Mouse (Mus musculus) embryonic facial prominence, embryonic 15.5 days (tissue): Measurements from ENCODE around the gene 1700007K13Rik. TPM values are rescaled to one million over a fixed set of nuclear protein-coding genes. Genes with fewer than 3 reads are reported as not detected.

Experiments used
- ATAC-seq: fragments of 200-750 bp; cut with Nextera tagmentation; 2 replicates; pipeline ENCODE4 v1.8.0; 2017; ENCODE audit warnings: low read depth, moderate TSS enrichment; ENCODE audit not compliant: insufficient number of reproducible peaks, low FRiP score, low TSS enrichment
- H3K27ac ChIP-seq: fragments of 300-500 bp; sonication (generic); replicated peaks from 2 replicates; pipeline ENCODE4 v1.5.1; 2015; ENCODE audit warnings: mild to moderate bottlenecking, inconsistent platforms
- H3K27me3 ChIP-seq: fragments of 300-500 bp; sonication (generic); 2 replicates; pipeline ENCODE4 v1.6.1; 2015; ENCODE audit warnings: inconsistent platforms
- H3K36me3 ChIP-seq: fragments of 300-500 bp; sonication (generic); 2 replicates; pipeline ENCODE4 v1.6.1; 2015; ENCODE audit warnings: mild to moderate bottlenecking, inconsistent platforms
- H3K4me1 ChIP-seq: fragments of 300-500 bp; sonication (generic); 2 replicates; pipeline ENCODE4 v1.6.1; 2015; ENCODE audit warnings: inconsistent platforms
- H3K4me2 ChIP-seq: fragments of 300-500 bp; sonication (generic); replicated peaks from 2 replicates; pipeline ENCODE4 v1.6.1; 2015; ENCODE audit warnings: mild to moderate bottlenecking, inconsistent platforms
- H3K4me3 ChIP-seq: fragments of 300-500 bp; sonication (generic); replicated peaks from 2 replicates; pipeline ENCODE4 v1.5.1; 2015; ENCODE audit warnings: mild to moderate bottlenecking, inconsistent platforms
- H3K9ac ChIP-seq: fragments of 300-500 bp; sonication (generic); 2 replicates; pipeline ENCODE4 v1.6.1; 2015; ENCODE audit warnings: inconsistent platforms
- H3K9me3 ChIP-seq: fragments of 300-500 bp; sonication (generic); replicated peaks from 2 replicates; pipeline ENCODE4 v1.6.1; 2016; ENCODE audit warnings: inconsistent platforms
- WGBS: fragments of 180-500 bp; shearing (Covaris S2); methylation state at CpG from one replicate; pipeline ENCODE4 v1.1.7; 2015; 5-methylcytosine and 5-hydroxymethylcytosine counted together
- polyA plus RNA-seq: library from polyadenylated mRNA; unstranded; fragments of >200 nt; fragmentation: Nextera tagmentation; extraction: Ambion mirVana; gene quantifications from 2 replicates; pipeline ENCODE4 v1.2.1, GENCODE M21; 2015

Gene 1700007K13Rik
- polyA plus RNA-seq, 1 experiment from 2014 or later = 11.8 TPM

DNA sequence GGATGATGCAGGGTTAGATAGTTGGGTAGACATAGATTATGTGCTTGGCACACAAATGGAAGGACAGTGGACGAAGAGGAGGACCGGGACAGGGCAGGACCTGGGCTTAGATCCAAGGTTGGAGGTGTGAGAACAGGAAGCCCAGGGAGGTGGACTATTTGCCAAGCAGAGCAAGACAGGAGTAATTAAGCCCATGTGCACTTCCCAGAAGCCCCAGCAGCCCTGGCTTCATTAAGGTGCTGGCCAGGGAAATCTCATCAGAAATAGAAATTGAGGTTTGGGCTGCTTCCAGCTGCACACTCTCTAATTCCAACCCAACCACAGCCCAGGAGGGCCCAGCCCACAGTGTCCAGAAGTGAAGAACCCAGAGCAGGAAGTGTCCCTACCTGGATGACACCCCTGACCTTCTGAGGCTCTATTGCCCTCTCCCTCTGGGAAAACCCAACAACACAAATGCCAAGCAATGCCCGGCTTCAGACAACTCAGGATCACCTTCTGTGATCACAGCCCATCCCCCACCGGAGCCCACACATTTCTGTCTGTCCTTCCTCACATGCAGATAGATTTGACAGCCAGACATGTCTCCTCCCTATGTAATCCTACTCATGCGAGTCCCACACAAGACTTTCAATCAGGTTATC lies 51.9 kb downstream of the 1700007K13Rik start:
- Histone ChIP-seq H3K4me1 (peaks cover 44% of the 10 kb centered on the region), H3K9ac (no peak overlapping the region), H3K27ac (no peak overlapping the region), H3K36me3 (no peaks in the 10 kb centered on the region), H3K4me2 (no peak overlapping the region), H3K27me3 (no peaks in the 10 kb centered on the region), H3K9me3 (no peaks in the 10 kb centered on the region), H3K4me3 (no peak overlapping the region)
- WGBS = 82% methylated on average over 5 of the region's 5 CpGs
- ATAC-seq = no peak

DNA sequence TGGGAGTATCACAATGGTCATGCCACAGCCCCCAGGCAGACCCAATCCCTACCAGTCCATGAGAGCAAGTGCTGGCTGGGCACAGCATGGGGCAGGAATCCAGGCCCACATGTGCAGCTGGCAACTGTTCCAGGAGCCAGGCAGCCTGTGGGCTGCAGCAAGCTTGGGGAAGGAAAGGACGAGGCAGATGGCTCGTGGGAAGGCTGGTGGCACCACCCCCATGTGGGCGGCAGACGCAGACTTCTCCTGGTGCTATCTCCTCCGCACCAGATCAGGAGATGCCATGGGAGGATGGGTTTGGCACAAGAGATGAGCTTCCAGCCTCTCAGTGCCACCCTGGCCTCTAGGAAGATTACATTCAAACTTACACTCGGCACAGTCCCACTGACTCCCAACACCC lies 53.2 kb downstream of the 1700007K13Rik start:
- no peaks in the 10 kb centered on the region for H3K36me3 ChIP-seq
- ATAC-seq = no peak
- WGBS = 66% methylated on average over 6 of the region's 6 CpGs

More for the DNA sequence above, 53.2 kb downstream of the 1700007K13Rik start:
- H3K4me2 ChIP-seq = no peak overlapping the region
- no peak overlapping the region for H3K4me3 ChIP-seq
- H3K9me3 ChIP-seq = no peaks in the 10 kb centered on the region
- no peak overlapping the region for H3K27ac ChIP-seq
- no peak overlapping the region for H3K9ac ChIP-seq
- H3K27me3 ChIP-seq = no peaks in the 10 kb centered on the region
- H3K4me1 ChIP-seq = peaks cover 37% of the 10 kb centered on the region

Other genes starting within 250 kb of the 1700007K13Rik start
- 5.3 and 6.5 TPM in 2 replicates for gene Ppp1r26, start 19.5 kb downstream of the 1700007K13Rik start, polyA plus RNA-seq
- gene Mrps2, start 1.7 kb upstream of the 1700007K13Rik start, polyA plus RNA-seq = 50.1 and 54.8 TPM in 2 replicates
- gene Gbgt1, start 30.6 kb upstream of the 1700007K13Rik start, polyA plus RNA-seq = 0.95 and 1.2 TPM in 2 replicates
- gene Gm10134, start 39.8 kb upstream of the 1700007K13Rik start, polyA plus RNA-seq = 1.7 and 2.2 TPM in 2 replicates
- 69.3 and 70.8 TPM in 2 replicates for gene Ralgds, start 46.8 kb upstream of the 1700007K13Rik start, polyA plus RNA-seq
- 0.08 TPM in 1 of 2 replicates, not detected in the other for gene Cel, start 97.1 kb upstream of the 1700007K13Rik start, polyA plus RNA-seq
- gene Gtf3c5, start 117.4 kb upstream of the 1700007K13Rik start, polyA plus RNA-seq = 45.9 and 47.7 TPM in 2 replicates
- gene Gfi1b, start 155.7 kb upstream of the 1700007K13Rik start, polyA plus RNA-seq = not detected in 2 replicates
- 17.2 and 18.0 TPM in 2 replicates for gene Tsc1, start 174.9 kb upstream of the 1700007K13Rik start, polyA plus RNA-seq
- gene Spaca9, start 233.4 kb upstream of the 1700007K13Rik start, polyA plus RNA-seq = 7.4 and 10.3 TPM in 2 replicates
- 2.9 and 6.5 TPM in 2 replicates for gene Ak8, start 233.8 kb upstream of the 1700007K13Rik start, polyA plus RNA-seq